19 mouse cellular contexts compared by ENCODE assay signal in genomic region chr7:99128965-99129364, GRCm38 (mm10). TPM values are rescaled to one million over a fixed set of nuclear protein-coding genes. Genes with fewer than 3 reads are reported as not detected.
DNase-seq lines count a peak whose midpoint lies in the region; ATAC-seq and TF ChIP-seq lines count a peak whose summit lies in the region.
"Had no signal": no experiment of that assay in that cellular context is flagged by ENCODE, and none has a peak within 500 bp of the region (broad histone marks: within the 10 kb centered on the region; RNA-seq: fewer than 3 reads in every experiment).

No protein-coding gene starts in this region.

- ATAC-seq in liver, embryonic 16.5 days (ENCODE audit: low read depth): no peak
- no peak for ATAC-seq in liver, embryonic 12.5 days
- no peak for ATAC-seq in stomach, embryonic 14.5 days (ENCODE audit: insufficient number of reproducible peaks, insufficient read depth, low FRiP score, low read depth)
- no peak for ATAC-seq in stomach, postnatal 0 days (ENCODE audit: low FRiP score, low TSS enrichment)
- ATAC-seq in common myeloid progenitor, adult 5-6 weeks (replicated peaks; ENCODE audit: low read depth, poor library complexity, severe bottlenecking): 0 out of 2 replicates have a peak, but pooled peaks have one; percentile 15
- ATAC-seq: intestine, embryonic 15.5 days had no signal

- 0 out of 2 replicates have a peak overlapping the region, but pooled peaks have one; percentile 21 for H3K27ac ChIP-seq in liver, embryonic 16.5 days (ENCODE audit: low read length)
- no peak overlapping the region for H3K27ac ChIP-seq in liver, embryonic 12.5 days
- peak overlapping the region; percentile 52; the same call in 1 of the 2 replicates for H3K27ac ChIP-seq in stomach, embryonic 14.5 days (ENCODE audit: low read length)
- H3K27ac ChIP-seq in stomach, postnatal 0 days (replicated peaks): no peak overlapping the region
- H3K27ac ChIP-seq in small intestine, adult 2 months (ENCODE audit: insufficient read depth, low read depth, low read length): peak overlapping the region; percentile 20
- H3K27ac ChIP-seq: forebrain, embryonic 10.5 days; neural tube, embryonic 12.5 days had no signal

- H3K4me2 ChIP-seq in liver, embryonic 16.5 days (ENCODE audit: low read depth, low read length): no peak overlapping the region
- H3K4me2 ChIP-seq in liver, embryonic 12.5 days: no peak overlapping the region
- H3K4me2 ChIP-seq in stomach, embryonic 14.5 days (replicated peaks; ENCODE audit: low read depth, low read length): no peak overlapping the region
- H3K4me2 ChIP-seq in stomach, postnatal 0 days (replicated peaks; ENCODE audit: low read depth): no peak overlapping the region
- H3K4me2 ChIP-seq: heart, embryonic 11.5 days; intestine, embryonic 15.5 days; neural tube, embryonic 12.5 days had no signal

- no peaks in the 10 kb centered on the region for H3K36me3 ChIP-seq in liver, embryonic 16.5 days (ENCODE audit: control insufficient read depth, insufficient read depth)
- peaks cover 15% of the 10 kb centered on the region for H3K36me3 ChIP-seq in liver, embryonic 12.5 days
- no peaks in the 10 kb centered on the region for H3K36me3 ChIP-seq in stomach, embryonic 14.5 days (ENCODE audit: control insufficient read depth, insufficient read depth, low read length)
- H3K36me3 ChIP-seq in stomach, postnatal 0 days (ENCODE audit: control insufficient read depth, insufficient read depth, low read length): no peaks in the 10 kb centered on the region
- no peaks in the 10 kb centered on the region for H3K36me3 ChIP-seq in small intestine, adult 2 months (ENCODE audit: control insufficient read depth, insufficient read depth, low read length)
- H3K36me3 ChIP-seq: intestine, embryonic 15.5 days; kidney, embryonic 15.5 days; neural tube, embryonic 12.5 days had no signal

- H3K27me3 ChIP-seq in liver, embryonic 16.5 days (ENCODE audit: control insufficient read depth, insufficient read depth, low read depth, low read length): no peaks in the 10 kb centered on the region
- H3K27me3 ChIP-seq in liver, embryonic 12.5 days (replicated peaks): no peaks in the 10 kb centered on the region
- H3K27me3 ChIP-seq in stomach, embryonic 14.5 days (ENCODE audit: control insufficient read depth, insufficient read depth, low read length): no peaks in the 10 kb centered on the region
- H3K27me3 ChIP-seq in stomach, postnatal 0 days (ENCODE audit: control insufficient read depth, insufficient read depth, low read length): no peaks in the 10 kb centered on the region
- no peaks in the 10 kb centered on the region for H3K27me3 ChIP-seq in small intestine, adult 2 months (ENCODE audit: control insufficient read depth, insufficient read depth, low read length)
- H3K27me3 ChIP-seq: intestine, embryonic 15.5 days; kidney, embryonic 15.5 days; neural tube, embryonic 12.5 days had no signal

- peaks cover 2% of the 10 kb centered on the region for H3K9me3 ChIP-seq in liver, embryonic 16.5 days (replicated peaks; ENCODE audit: control insufficient read depth, low read length)
- peaks cover 8% of the 10 kb centered on the region; the same call in 1 of the 2 replicates for H3K9me3 ChIP-seq in liver, embryonic 12.5 days (replicated peaks)
- peaks cover 10% of the 10 kb centered on the region; the same call in 1 of the 2 replicates for H3K9me3 ChIP-seq in stomach, embryonic 14.5 days (ENCODE audit: control insufficient read depth, low read depth, low read length)
- H3K9me3 ChIP-seq in stomach, postnatal 0 days (ENCODE audit: control insufficient read depth, low read length): no peaks in the 10 kb centered on the region
- H3K9me3 ChIP-seq: hindbrain, embryonic 10.5 days; intestine, embryonic 15.5 days; kidney, embryonic 15.5 days; neural tube, embryonic 12.5 days had no signal

- H3K4me1 ChIP-seq in liver, embryonic 16.5 days (ENCODE audit: control insufficient read depth, low read depth, low read length): peaks cover 27% of the 10 kb centered on the region
- peaks cover 52% of the 10 kb centered on the region for H3K4me1 ChIP-seq in liver, embryonic 12.5 days
- H3K4me1 ChIP-seq in stomach, embryonic 14.5 days (ENCODE audit: control insufficient read depth, insufficient read depth, low read length): peaks cover 45% of the 10 kb centered on the region
- 0 out of 2 replicates have a peak, but pooled peaks cover 9% of the 10 kb centered on the region for H3K4me1 ChIP-seq in stomach, postnatal 0 days (replicated peaks; ENCODE audit: control insufficient read depth, insufficient read depth)
- H3K4me1 ChIP-seq in small intestine, adult 2 months (ENCODE audit: control insufficient read depth, insufficient read depth, insufficient read length, low read length): peaks cover 20% of the 10 kb centered on the region

- no peak for TF ChIP-seq EP300 in stomach, postnatal 0 days (optimal IDR thresholded peaks at IDR 0.05)

- 74% methylated on average over 8 of the region's 8 CpGs for WGBS in liver, embryonic 16.5 days (ENCODE audit: insufficient replicate concordance)
- 75% methylated on average over 8 of the region's 8 CpGs for WGBS in liver, embryonic 12.5 days (ENCODE audit: insufficient replicate concordance)
- WGBS in stomach, embryonic 14.5 days: 91% methylated on average over 8 of the region's 8 CpGs
- WGBS in stomach, postnatal 0 days: 86% methylated on average over 8 of the region's 8 CpGs
- 61% methylated on average over 8 of the region's 8 CpGs for WGBS in small intestine, adult 2 months

- no peak for DNase-seq in stomach, postnatal 0 days (ENCODE audit: low spot score)
- no peak for DNase-seq in frontal cortex, postnatal 25 days (ENCODE audit: low spot score in 2 of 2)
- DNase-seq in kidney, postnatal 10 days: no peak
- DNase-seq: cerebellum, adult 11 months; cerebellum, postnatal 36 days; gastrocnemius, postnatal 36 days; liver; right cerebral cortex, postnatal 4 days had no signal

- TF ChIP-seq CTCF in stomach, postnatal 0 days (IDR thresholded peaks at IDR 0.05; ENCODE audit: low read depth): no peak
- TF ChIP-seq CTCF in small intestine, adult 2 months (IDR thresholded peaks at IDR 0.05; ENCODE audit: extremely low read depth, insufficient read length, insufficient replicate concordance, low read depth, low read length): no peak

- H3K4me3 ChIP-seq in liver, embryonic 16.5 days (ENCODE audit: low read depth, low read length): no peak overlapping the region
- H3K4me3 ChIP-seq in liver, embryonic 12.5 days: no peak overlapping the region
- no peak overlapping the region for H3K4me3 ChIP-seq in stomach, embryonic 14.5 days (ENCODE audit: low read depth, low read length)
- no peak overlapping the region for H3K4me3 ChIP-seq in stomach, postnatal 0 days (ENCODE audit: low read depth, low read length)
- no peak overlapping the region for H3K4me3 ChIP-seq in small intestine, adult 2 months (ENCODE audit: low read depth, low read length)
- H3K4me3 ChIP-seq: forebrain, embryonic 10.5 days; hindbrain, embryonic 10.5 days; intestine, embryonic 15.5 days; kidney, embryonic 15.5 days; neural tube, embryonic 12.5 days had no signal

- no peak for TF ChIP-seq POLR2A in small intestine, adult 2 months (IDR thresholded peaks at IDR 0.05; ENCODE audit: low read depth, low read length)

- H3K9ac ChIP-seq in liver, embryonic 16.5 days (ENCODE audit: low read depth, low read length): no peak overlapping the region
- no peak overlapping the region for H3K9ac ChIP-seq in liver, embryonic 12.5 days
- no peak overlapping the region for H3K9ac ChIP-seq in stomach, embryonic 14.5 days (replicated peaks; ENCODE audit: low read depth, low read length)
- no peak overlapping the region for H3K9ac ChIP-seq in stomach, postnatal 0 days (ENCODE audit: low read length)
- H3K9ac ChIP-seq: intestine, embryonic 15.5 days; kidney, embryonic 15.5 days; neural tube, embryonic 12.5 days had no signal

RNA-seq across cellular contexts. Expression of gene Uvrag, which starts 12.0 kb away (rescaled TPM):
- polyA plus RNA-seq in liver, embryonic 16.5 days (2015; fragmentation: Nextera tagmentation; extraction: Ambion mirVana): 7.6 and 8.2 TPM in 2 replicates
- polyA plus RNA-seq in liver, embryonic 12.5 days (2016; fragmentation: Nextera tagmentation; extraction: Ambion mirVana): 13.5 and 15.1 TPM in 2 replicates
- 22.0 and 23.9 TPM in 2 replicates for polyA plus RNA-seq in stomach, embryonic 14.5 days (2014; fragmentation: Nextera tagmentation; extraction: Ambion mirVana)
- 9.8 and 10.7 TPM in 2 replicates for polyA plus RNA-seq in stomach, postnatal 0 days (2015; fragmentation: Nextera tagmentation; extraction: Ambion mirVana)
- total RNA-seq in common myeloid progenitor, adult 5-6 weeks (2017): 31.4 and 37.1 TPM in 2 replicates
- 14.8 and 28.2 TPM in 2 replicates for polyA plus RNA-seq in small intestine, adult 2 months (2012; rRNA removed)

RNA-seq across cellular contexts. Expression of gene Dgat2, which starts 53.6 kb away (rescaled TPM):
- polyA plus RNA-seq in liver, embryonic 16.5 days (2015; fragmentation: Nextera tagmentation; extraction: Ambion mirVana): 168 and 194 TPM in 2 replicates
- 57.5 and 59.3 TPM in 2 replicates for polyA plus RNA-seq in liver, embryonic 12.5 days (2016; fragmentation: Nextera tagmentation; extraction: Ambion mirVana)
- polyA plus RNA-seq in stomach, embryonic 14.5 days (2014; fragmentation: Nextera tagmentation; extraction: Ambion mirVana): 20.3 and 22.5 TPM in 2 replicates
- polyA plus RNA-seq in stomach, postnatal 0 days (2015; fragmentation: Nextera tagmentation; extraction: Ambion mirVana): 307 and 320 TPM in 2 replicates
- 0.46 and 0.97 TPM in 2 replicates for total RNA-seq in common myeloid progenitor, adult 5-6 weeks (2017)
- 159 and 234 TPM in 2 replicates for polyA plus RNA-seq in small intestine, adult 2 months (2012; rRNA removed)

Comparison
In these comparisons a context has a peak if more than half of its experiments do, and no peak if none do; other contexts are left out.
1. H3K27ac ChIP-seq: peak in liver, embryonic 16.5 days (single experiment), stomach, embryonic 14.5 days (single experiment) and small intestine, adult 2 months (single experiment); none in liver, embryonic 12.5 days (single experiment) and stomach, postnatal 0 days (single experiment).